ENCODE assay signal across 9 mouse cellular contexts in the genomic region with DNA sequence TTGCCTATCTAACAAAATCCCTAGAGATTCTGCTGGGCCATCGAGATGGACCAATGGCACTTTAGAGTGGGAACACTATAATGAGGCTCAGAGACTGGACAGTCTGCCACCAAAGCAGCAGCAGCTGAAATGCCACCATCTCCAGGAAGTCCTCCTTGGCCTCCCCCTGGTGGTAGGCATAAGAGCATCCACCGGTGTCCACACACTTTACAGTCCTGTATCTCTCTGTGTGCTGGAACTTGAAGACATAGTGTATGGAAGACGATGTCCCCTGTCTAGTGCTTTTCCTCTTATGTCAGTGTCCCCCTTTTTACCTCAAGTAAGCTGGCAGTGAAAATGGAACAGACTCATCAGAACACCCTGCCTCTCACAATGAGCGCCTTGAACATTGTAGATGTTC. TPM values are rescaled to one million over a fixed set of nuclear protein-coding genes. Genes with fewer than 3 reads are reported as not detected.
DNase-seq lines count a peak whose midpoint lies in the region; ATAC-seq and TF ChIP-seq lines count a peak whose summit lies in the region.
"Had no signal": no experiment of that assay in that cellular context is flagged by ENCODE, and none has a peak within 500 bp of the region (broad histone marks: within the 10 kb centered on the region; RNA-seq: fewer than 3 reads in every experiment).

No protein-coding gene starts in this region.

- TF ChIP-seq CTCF in small intestine, adult 2 months (IDR thresholded peaks at IDR 0.05; ENCODE audit: extremely low read depth, insufficient read length, insufficient replicate concordance, low read depth, low read length) = peak; percentile 58; the same call in 1 of the 2 replicates

- WGBS in heart, embryonic 13.5 days = 67% methylated on average over 4 of the region's 4 CpGs
- 82% methylated on average over 4 of the region's 4 CpGs for WGBS in intestine, embryonic 15.5 days
- WGBS in small intestine, adult 2 months = 70% methylated on average over 4 of the region's 4 CpGs

- H3K27me3 ChIP-seq in heart, embryonic 13.5 days (replicated peaks) = peaks cover 5% of the 10 kb centered on the region; the same call in 1 of the 2 replicates
- H3K27me3 ChIP-seq in intestine, embryonic 15.5 days (replicated peaks) = no peaks in the 10 kb centered on the region
- no peaks in the 10 kb centered on the region for H3K27me3 ChIP-seq in small intestine, adult 2 months (ENCODE audit: control insufficient read depth, insufficient read depth, low read length)

- H3K9me3 ChIP-seq in heart, embryonic 13.5 days = no peaks in the 10 kb centered on the region
- no peaks in the 10 kb centered on the region for H3K9me3 ChIP-seq in intestine, embryonic 15.5 days
- H3K9me3 ChIP-seq: neural tube, embryonic 12.5 days had no signal

- peak overlapping the region; percentile 70 for H3K4me2 ChIP-seq in heart, embryonic 13.5 days
- H3K4me2 ChIP-seq in intestine, embryonic 15.5 days (replicated peaks) = peak overlapping the region; percentile 80

- peak overlapping the region; percentile 48; the same call in 1 of the 2 replicates for H3K4me3 ChIP-seq in heart, embryonic 13.5 days
- H3K4me3 ChIP-seq in intestine, embryonic 15.5 days (replicated peaks) = 0 out of 2 replicates have a peak overlapping the region, but pooled peaks have one; percentile 42
- H3K4me3 ChIP-seq in small intestine, adult 2 months (ENCODE audit: low read depth, low read length) = no peak overlapping the region
- H3K4me3 ChIP-seq: neural tube, embryonic 12.5 days had no signal

- no peaks in the 10 kb centered on the region for H3K36me3 ChIP-seq in heart, embryonic 13.5 days
- no peaks in the 10 kb centered on the region for H3K36me3 ChIP-seq in intestine, embryonic 15.5 days
- H3K36me3 ChIP-seq in small intestine, adult 2 months (ENCODE audit: control insufficient read depth, insufficient read depth, low read length) = no peaks in the 10 kb centered on the region
- H3K36me3 ChIP-seq: neural tube, embryonic 12.5 days had no signal

- H3K9ac ChIP-seq in heart, embryonic 13.5 days = no peak overlapping the region
- H3K9ac ChIP-seq in intestine, embryonic 15.5 days = no peak overlapping the region
- H3K9ac ChIP-seq: neural tube, embryonic 12.5 days had no signal

- no peak for DNase-seq in heart, adult 11 months
- DNase-seq in ES-CJ7 (ENCODE audit: low read depth, low spot score) = peak; percentile 37
- no peak for DNase-seq in frontal cortex, postnatal 25 days (ENCODE audit: low spot score in 2 of 2)
- DNase-seq in layer of hippocampus, postnatal 10 days (ENCODE audit: low spot score in 2 of 2) = no peak
- no peak for DNase-seq in gastrocnemius, postnatal 14 days

- no peak overlapping the region for H3K27ac ChIP-seq in heart, embryonic 13.5 days (replicated peaks)
- no peak overlapping the region for H3K27ac ChIP-seq in intestine, embryonic 15.5 days
- H3K27ac ChIP-seq in small intestine, adult 2 months (ENCODE audit: insufficient read depth, low read depth, low read length) = 0 out of 2 replicates have a peak overlapping the region, but pooled peaks have one; percentile 17
- H3K27ac ChIP-seq: neural tube, embryonic 12.5 days had no signal

- ATAC-seq in heart, embryonic 13.5 days (ENCODE audit: extremely low read depth, insufficient number of reproducible peaks, low FRiP score, low TSS enrichment) = no peak
- ATAC-seq in intestine, embryonic 15.5 days = no peak

- H3K4me1 ChIP-seq in heart, embryonic 13.5 days = peaks cover 29% of the 10 kb centered on the region
- H3K4me1 ChIP-seq in intestine, embryonic 15.5 days (replicated peaks) = peaks cover 28% of the 10 kb centered on the region
- H3K4me1 ChIP-seq in small intestine, adult 2 months (ENCODE audit: control insufficient read depth, insufficient read depth, insufficient read length, low read length) = peaks cover 22% of the 10 kb centered on the region

- no peak for TF ChIP-seq POLR2A in small intestine, adult 2 months (IDR thresholded peaks at IDR 0.05; ENCODE audit: low read depth, low read length)

- intact Hi-C loops in gastrocnemius, postnatal 14 days (cut with DNase I; ENCODE audit: low total_unique reads) = no loop called here

RNA-seq across cellular contexts. Expression of a gene that starts 1.0 kb away (rescaled TPM):
- 2.2 and 3.9 TPM in 2 replicates for polyA plus RNA-seq in heart, embryonic 13.5 days (2015; fragmentation: Nextera tagmentation; extraction: Ambion mirVana)
- 12.2 and 14.1 TPM in 2 replicates for polyA plus RNA-seq in intestine, embryonic 15.5 days (2015; fragmentation: Nextera tagmentation; extraction: Ambion mirVana)
- 24.9 and 32.1 TPM in 2 replicates for polyA plus RNA-seq in small intestine, adult 2 months (2012; rRNA removed)
- total RNA-seq in layer of hippocampus, postnatal 10 days (2021) = 10 to 100 TPM; 19.4 to 21.1 TPM
- total RNA-seq in gastrocnemius, postnatal 14 days (2021) = 10 to 100 TPM in 1 of 2 experiments, 1 to 10 TPM in 1; 8.4 to 15.9 TPM
